Mouse (Mus musculus) forebrain, embryonic 13.5 days (tissue): ENCODE results near the gene Ifne. TPM values are rescaled to one million over a fixed set of nuclear protein-coding genes. Genes with fewer than 3 reads are reported as not detected.

ENCODE experiments used
- ATAC-seq: fragments of 200-750 bp; cut with Nextera tagmentation; 2 replicates; pipeline ENCODE4 v1.8.0; 2017
- H3K27ac ChIP-seq: fragments of 300-500 bp; sonication (generic); 2 replicates; pipeline ENCODE4 v1.5.1; 2015; ENCODE audit warnings: inconsistent platforms, mild to moderate bottlenecking, moderate library complexity
- H3K27me3 ChIP-seq: fragments of 300-500 bp; sonication (generic); 2 replicates; pipeline ENCODE4 v1.6.1; 2015; ENCODE audit warnings: mild to moderate bottlenecking, inconsistent platforms
- H3K36me3 ChIP-seq: fragments of 300-500 bp; sonication (generic); 2 replicates; pipeline ENCODE4 v1.6.1; 2015; ENCODE audit warnings: mild to moderate bottlenecking, inconsistent platforms; ENCODE audit not compliant: poor library complexity, severe bottlenecking
- H3K4me1 ChIP-seq: fragments of 300-500 bp; sonication (generic); 2 replicates; pipeline ENCODE4 v1.6.1; 2015; ENCODE audit warnings: inconsistent platforms
- H3K4me2 ChIP-seq: fragments of 300-500 bp; sonication (generic); 2 replicates; pipeline ENCODE4 v1.6.1; 2015; ENCODE audit warnings: inconsistent platforms, mild to moderate bottlenecking, moderate library complexity
- H3K4me3 ChIP-seq: fragments of 300-500 bp; sonication (generic); 2 replicates; pipeline ENCODE4 v1.5.1; 2015; ENCODE audit warnings: mild to moderate bottlenecking, inconsistent platforms
- H3K9ac ChIP-seq: fragments of 300-500 bp; sonication (generic); 2 replicates; pipeline ENCODE4 v1.6.1; 2015; ENCODE audit warnings: mild to moderate bottlenecking, inconsistent platforms
- H3K9me3 ChIP-seq: fragments of 300-500 bp; sonication (generic); replicated peaks from 2 replicates; pipeline ENCODE4 v1.6.1; 2016; ENCODE audit warnings: inconsistent platforms
- WGBS: fragments of 180-500 bp; shearing (Covaris S2); methylation state at CpG from one replicate; pipeline ENCODE4 v1.1.7; 2015; 5-methylcytosine and 5-hydroxymethylcytosine counted together
- polyA plus RNA-seq: library from polyadenylated mRNA; unstranded; fragments of >200 nt; fragmentation: Nextera tagmentation; extraction: Ambion mirVana; gene quantifications from 2 replicates; pipeline ENCODE4 v1.2.1, GENCODE M21; 2015

Gene Ifne
- not detected in 2 replicates for polyA plus RNA-seq

GRCm38 (mm10) chr4:88880101-88880500 is at the start of gene Ifne:
TSS of gene Ifne (minus strand) at chr4:88880201.
- no peak for ATAC-seq
- Histone ChIP-seq H3K36me3 (no peaks in the 10 kb centered on the region), H3K9me3 (no peaks in the 10 kb centered on the region), H3K27ac (no peak within 1 kb of the TSS), H3K4me1 (no peaks in the 10 kb centered on the region), H3K27me3 (no peaks in the 10 kb centered on the region), H3K4me3 (no peak within 1 kb of the TSS), H3K9ac (no peak within 1 kb of the TSS), H3K4me2 (no peak within 1 kb of the TSS)
- 86% methylated on average over 8 of the region's 8 CpGs for WGBS

- no peak overlapping the region for H3K4me2 ChIP-seq
- no peak overlapping the region for H3K4me3 ChIP-seq
- H3K9ac ChIP-seq, result no peak overlapping the region
- H3K27me3 ChIP-seq, result no peaks in the 10 kb centered on the region
- H3K9me3 ChIP-seq, result no peaks in the 10 kb centered on the region; the same call in 1 of the 2 replicates
- no peak overlapping the region for H3K27ac ChIP-seq
- H3K36me3 ChIP-seq, result no peaks in the 10 kb centered on the region
- WGBS, result 93% methylated on average over 4 of the region's 4 CpGs
- no peaks in the 10 kb centered on the region for H3K4me1 ChIP-seq
- no peak for ATAC-seq
Measured at GRCm38 (mm10) chr4:88928341-88929102, 48.5 kb upstream of the Ifne start.

- Histone ChIP-seq H3K27me3 (no peaks in the 10 kb centered on the region), H3K4me2 (no peak overlapping the region), H3K9ac (no peak overlapping the region), H3K4me1 (no peaks in the 10 kb centered on the region), H3K9me3 (no peaks in the 10 kb centered on the region; the same call in 1 of the 2 replicates), H3K27ac (no peak overlapping the region), H3K4me3 (no peak overlapping the region), H3K36me3 (no peaks in the 10 kb centered on the region)
- no peak for ATAC-seq
- WGBS, result 90% methylated on average over 2 of the region's 2 CpGs
Measured at GRCm38 (mm10) chr4:88927850-88928249, 47.8 kb upstream of the Ifne start.

GRCm38 (mm10) chr4:88926637-88927036 is 46.6 kb upstream of the Ifne start:
- no peak overlapping the region for H3K9ac ChIP-seq
- no peak overlapping the region for H3K4me3 ChIP-seq
- H3K27ac ChIP-seq, result no peak overlapping the region
- ATAC-seq, result no peak
- H3K4me2 ChIP-seq, result no peak overlapping the region
- H3K27me3 ChIP-seq, result no peaks in the 10 kb centered on the region
- H3K36me3 ChIP-seq, result no peaks in the 10 kb centered on the region
- 83% methylated on average over 1 of the region's 1 CpGs for WGBS
- no peaks in the 10 kb centered on the region for H3K4me1 ChIP-seq
- no peaks in the 10 kb centered on the region; the same call in 1 of the 2 replicates for H3K9me3 ChIP-seq

- no peak overlapping the region for H3K9ac ChIP-seq
- no peak overlapping the region for H3K4me2 ChIP-seq
- 89% methylated on average over 1 of the region's 1 CpGs for WGBS
- H3K4me1 ChIP-seq, result no peaks in the 10 kb centered on the region
- H3K27ac ChIP-seq, result no peak overlapping the region
- ATAC-seq, result no peak
- no peak overlapping the region for H3K4me3 ChIP-seq
- H3K36me3 ChIP-seq, result no peaks in the 10 kb centered on the region
- no peaks in the 10 kb centered on the region; the same call in 1 of the 2 replicates for H3K9me3 ChIP-seq
- no peaks in the 10 kb centered on the region for H3K27me3 ChIP-seq
Measured at GRCm38 (mm10) chr4:88926082-88926481, 46.1 kb upstream of the Ifne start.

GRCm38 (mm10) chr4:88925456-88925855 is 45.5 kb upstream of the Ifne start:
- no peaks in the 10 kb centered on the region for H3K4me1 ChIP-seq
- H3K4me2 ChIP-seq, result no peak overlapping the region
- no peaks in the 10 kb centered on the region; the same call in 1 of the 2 replicates for H3K9me3 ChIP-seq
- H3K27me3 ChIP-seq, result no peaks in the 10 kb centered on the region
- 96% methylated on average over 2 of the region's 2 CpGs for WGBS
- H3K9ac ChIP-seq, result no peak overlapping the region
- H3K4me3 ChIP-seq, result no peak overlapping the region
- H3K36me3 ChIP-seq, result no peaks in the 10 kb centered on the region
- no peak for ATAC-seq
- no peak overlapping the region for H3K27ac ChIP-seq

GRCm38 (mm10) chr4:88921280-88921679 is 41.3 kb upstream of the Ifne start:
- 92% methylated on average over 5 of the region's 5 CpGs for WGBS
- Histone ChIP-seq H3K9me3 (no peaks in the 10 kb centered on the region; the same call in 1 of the 2 replicates), H3K9ac (no peak overlapping the region), H3K4me2 (no peak overlapping the region), H3K27me3 (no peaks in the 10 kb centered on the region), H3K36me3 (no peaks in the 10 kb centered on the region), H3K27ac (no peak overlapping the region), H3K4me3 (no peak overlapping the region), H3K4me1 (no peaks in the 10 kb centered on the region)
- no peak for ATAC-seq

- H3K4me2 ChIP-seq, result no peak overlapping the region
- H3K36me3 ChIP-seq, result no peaks in the 10 kb centered on the region
- H3K27me3 ChIP-seq, result no peaks in the 10 kb centered on the region
- no peaks in the 10 kb centered on the region for H3K9me3 ChIP-seq
- ATAC-seq, result no peak
- no peak overlapping the region for H3K4me3 ChIP-seq
- no peak overlapping the region for H3K9ac ChIP-seq
- H3K27ac ChIP-seq, result no peak overlapping the region
- WGBS, result 92% methylated on average over 5 of the region's 5 CpGs
- no peaks in the 10 kb centered on the region for H3K4me1 ChIP-seq
Measured at GRCm38 (mm10) chr4:88917770-88918460, 37.9 kb upstream of the Ifne start.

GRCm38 (mm10) chr4:88916306-88916705 is 36.3 kb upstream of the Ifne start:
- Histone ChIP-seq H3K9me3 (no peaks in the 10 kb centered on the region), H3K36me3 (no peaks in the 10 kb centered on the region), H3K27me3 (no peaks in the 10 kb centered on the region), H3K27ac (no peak overlapping the region), H3K4me1 (no peaks in the 10 kb centered on the region), H3K4me2 (no peak overlapping the region), H3K4me3 (no peak overlapping the region), H3K9ac (no peak overlapping the region)
- ATAC-seq, result no peak
- 86% methylated on average over 4 of the region's 4 CpGs for WGBS

GRCm38 (mm10) chr4:88913984-88914383 is 34.0 kb upstream of the Ifne start:
- 82% methylated on average over 1 of the region's 1 CpGs for WGBS

GRCm38 (mm10) chr4:88912882-88913281 is 32.9 kb upstream of the Ifne start:
- no peak overlapping the region for H3K9ac ChIP-seq
- no peak overlapping the region for H3K4me3 ChIP-seq
- 85% methylated on average over 2 of the region's 2 CpGs for WGBS
- no peaks in the 10 kb centered on the region for H3K36me3 ChIP-seq
- no peak overlapping the region for H3K27ac ChIP-seq
- no peak for ATAC-seq
- no peaks in the 10 kb centered on the region for H3K4me1 ChIP-seq
- no peaks in the 10 kb centered on the region for H3K27me3 ChIP-seq
- H3K4me2 ChIP-seq, result no peak overlapping the region
- no peaks in the 10 kb centered on the region for H3K9me3 ChIP-seq

More at GRCm38 (mm10) chr4:88913984-88914383, 34.0 kb upstream of the Ifne start:
- Histone ChIP-seq H3K27me3 (no peaks in the 10 kb centered on the region), H3K9ac (no peak overlapping the region), H3K4me3 (no peak overlapping the region), H3K4me1 (no peaks in the 10 kb centered on the region), H3K27ac (no peak overlapping the region), H3K4me2 (no peak overlapping the region), H3K9me3 (no peaks in the 10 kb centered on the region), H3K36me3 (no peaks in the 10 kb centered on the region)
- ATAC-seq, result no peak

- H3K4me1 ChIP-seq, result no peaks in the 10 kb centered on the region
- no peak overlapping the region for H3K4me2 ChIP-seq
- ATAC-seq, result no peak
- H3K36me3 ChIP-seq, result no peaks in the 10 kb centered on the region
- H3K27me3 ChIP-seq, result no peaks in the 10 kb centered on the region
- WGBS, result 79% methylated on average over 9 of the region's 9 CpGs
- no peak overlapping the region for H3K9ac ChIP-seq
- H3K9me3 ChIP-seq, result no peaks in the 10 kb centered on the region
- no peak overlapping the region for H3K27ac ChIP-seq
- no peak overlapping the region for H3K4me3 ChIP-seq
Measured at GRCm38 (mm10) chr4:88912187-88912586, 32.2 kb upstream of the Ifne start.
